Mouse (Mus musculus) retina, postnatal 7 days (tissue): ENCODE data around the gene Olfr10.
"Not testable (repeated sequence)": the region's sequence is repeated elsewhere in the genome, so short reads cannot be mapped to it uniquely, and the experiment has no call there.

ENCODE experiments used
- DNase-seq: peaks from one replicate; pipeline ENCODE4 v3.0.0-alpha.2; 2012; ENCODE audit warnings: low read depth, low spot score

Gene Olfr10

GRCm38 (mm10) chr11:49304441-49304840 lies at the start of gene Olfr10:
Gene Olfr10 (plus strand): TSS chr11:49304741.
- DNase-seq = no peak

- DNase-seq = no peak
These were observed 45.2 kb upstream of the Olfr10 start for GRCm38 (mm10) chr11:49259296-49259695.

GRCm38 (mm10) chr11:49259829-49260228 lies 44.7 kb upstream of the Olfr10 start:
- no peak for DNase-seq

GRCm38 (mm10) chr11:49260598-49261312 lies 43.8 kb upstream of the Olfr10 start:
- DNase-seq = no peak

- no peak for DNase-seq
These were observed 43.2 kb upstream of the Olfr10 start for GRCm38 (mm10) chr11:49261313-49261855.

GRCm38 (mm10) chr11:49262286-49262685 lies 42.3 kb upstream of the Olfr10 start:
- no peak for DNase-seq

- no peak for DNase-seq
These were observed 41.4 kb upstream of the Olfr10 start for GRCm38 (mm10) chr11:49263149-49263548.

GRCm38 (mm10) chr11:49264081-49264480 lies 40.5 kb upstream of the Olfr10 start:
- no peak for DNase-seq

GRCm38 (mm10) chr11:49264622-49265021 lies 39.9 kb upstream of the Olfr10 start:
- no peak for DNase-seq

- DNase-seq = no peak
These were observed 39.4 kb upstream of the Olfr10 start for GRCm38 (mm10) chr11:49265101-49265500.

- DNase-seq = no peak
These were observed 37.9 kb upstream of the Olfr10 start for GRCm38 (mm10) chr11:49266671-49267070.

- no peak for DNase-seq
These were observed 37.2 kb upstream of the Olfr10 start for GRCm38 (mm10) chr11:49267316-49267715.

- DNase-seq = no peak
These were observed 36.5 kb upstream of the Olfr10 start for GRCm38 (mm10) chr11:49267970-49268579.

- DNase-seq = no peak
These were observed 34.8 kb upstream of the Olfr10 start for GRCm38 (mm10) chr11:49269761-49270160.

- no peak for DNase-seq
These were observed 34.2 kb upstream of the Olfr10 start for GRCm38 (mm10) chr11:49270368-49270767.

GRCm38 (mm10) chr11:49271334-49271733 lies 33.2 kb upstream of the Olfr10 start:
- DNase-seq = peak; percentile 44

- no peak for DNase-seq
These were observed 30.6 kb upstream of the Olfr10 start for GRCm38 (mm10) chr11:49273834-49274519.

- no peak for DNase-seq
These were observed 26.3 kb upstream of the Olfr10 start, which contains the start of gene Olfr1393 for GRCm38 (mm10) chr11:49278222-49278621. Gene Olfr1393 (plus strand): TSS chr11:49278304.

- DNase-seq = not testable (repeated sequence)
These were observed 19.6 kb upstream of the Olfr10 start, which contains the start of gene Olfr1392 for GRCm38 (mm10) chr11:49284982-49285381. Gene Olfr1392 (plus strand): TSS chr11:49285282.

- no peak for DNase-seq
These were observed 17.3 kb upstream of the Olfr10 start for GRCm38 (mm10) chr11:49287251-49287650.

GRCm38 (mm10) chr11:49292777-49293176 lies 11.8 kb upstream of the Olfr10 start:
- no peak for DNase-seq

- not testable (repeated sequence) for DNase-seq
These were observed 4.0 kb downstream of the Olfr10 start for GRCm38 (mm10) chr11:49308547-49308946.
